Mouse (Mus musculus): Measurements from ENCODE around the gene Arl5c.

Gene Arl5c

DNA sequence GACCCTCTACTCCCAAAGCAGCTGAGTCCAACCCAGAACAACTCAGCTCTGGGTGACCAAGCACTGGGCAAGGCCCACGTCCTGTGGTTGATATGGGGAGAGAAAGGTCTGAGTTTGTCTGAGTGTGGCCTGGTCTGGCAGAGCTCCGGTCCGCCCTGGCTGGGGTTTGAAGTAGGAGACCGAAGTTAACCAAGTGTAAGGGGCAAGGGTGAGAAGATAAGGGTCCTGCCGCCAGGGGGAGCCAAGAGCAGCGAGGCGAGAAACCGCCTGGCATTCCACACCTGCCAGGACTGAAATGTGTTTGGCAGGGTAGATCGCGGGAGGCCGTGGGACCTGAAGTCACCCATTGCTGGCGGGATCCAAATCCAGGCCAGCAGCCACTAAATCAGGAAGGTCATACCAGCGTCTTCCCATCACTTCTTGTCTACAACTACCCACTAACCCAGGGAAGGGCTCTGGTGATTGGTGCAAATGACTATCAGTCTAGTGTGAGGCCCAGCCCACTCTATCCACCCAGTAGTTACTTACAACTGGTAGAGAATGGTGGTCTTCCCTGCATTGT, 1.4 kb downstream of the Arl5c start:
- peak; percentile 90 for DNase-seq (ENCODE audit: low read depth, low spot score)

DNA sequence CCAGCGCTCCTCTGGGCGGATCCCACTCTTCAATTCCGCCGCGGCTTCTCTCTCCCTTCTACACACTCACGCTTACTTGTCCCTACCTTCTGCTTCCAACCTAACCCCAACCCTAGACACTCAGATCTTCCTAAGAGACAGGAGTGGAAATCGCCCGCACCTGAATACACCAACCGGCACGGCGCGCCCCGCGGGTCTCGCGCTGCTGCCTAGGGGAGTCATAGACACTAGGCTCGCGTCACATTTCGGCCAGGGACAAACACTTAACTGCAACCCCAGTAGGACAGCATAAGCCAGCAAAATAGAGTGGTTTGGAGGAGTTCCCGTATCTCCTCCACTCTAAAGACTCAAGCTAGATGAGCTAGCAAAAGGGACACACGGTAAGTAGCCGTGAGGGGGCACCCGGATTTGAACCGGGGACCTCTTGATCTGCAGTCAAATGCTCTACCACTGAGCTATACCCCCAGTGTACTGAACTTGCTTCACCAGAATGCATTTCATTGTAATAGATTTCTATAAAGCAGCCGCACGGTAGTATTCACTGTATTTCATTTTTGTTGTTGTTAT, 7.4 kb downstream of the Arl5c start:
- DNase-seq (ENCODE audit: low read depth, low spot score) = peak; percentile 91

DNA sequence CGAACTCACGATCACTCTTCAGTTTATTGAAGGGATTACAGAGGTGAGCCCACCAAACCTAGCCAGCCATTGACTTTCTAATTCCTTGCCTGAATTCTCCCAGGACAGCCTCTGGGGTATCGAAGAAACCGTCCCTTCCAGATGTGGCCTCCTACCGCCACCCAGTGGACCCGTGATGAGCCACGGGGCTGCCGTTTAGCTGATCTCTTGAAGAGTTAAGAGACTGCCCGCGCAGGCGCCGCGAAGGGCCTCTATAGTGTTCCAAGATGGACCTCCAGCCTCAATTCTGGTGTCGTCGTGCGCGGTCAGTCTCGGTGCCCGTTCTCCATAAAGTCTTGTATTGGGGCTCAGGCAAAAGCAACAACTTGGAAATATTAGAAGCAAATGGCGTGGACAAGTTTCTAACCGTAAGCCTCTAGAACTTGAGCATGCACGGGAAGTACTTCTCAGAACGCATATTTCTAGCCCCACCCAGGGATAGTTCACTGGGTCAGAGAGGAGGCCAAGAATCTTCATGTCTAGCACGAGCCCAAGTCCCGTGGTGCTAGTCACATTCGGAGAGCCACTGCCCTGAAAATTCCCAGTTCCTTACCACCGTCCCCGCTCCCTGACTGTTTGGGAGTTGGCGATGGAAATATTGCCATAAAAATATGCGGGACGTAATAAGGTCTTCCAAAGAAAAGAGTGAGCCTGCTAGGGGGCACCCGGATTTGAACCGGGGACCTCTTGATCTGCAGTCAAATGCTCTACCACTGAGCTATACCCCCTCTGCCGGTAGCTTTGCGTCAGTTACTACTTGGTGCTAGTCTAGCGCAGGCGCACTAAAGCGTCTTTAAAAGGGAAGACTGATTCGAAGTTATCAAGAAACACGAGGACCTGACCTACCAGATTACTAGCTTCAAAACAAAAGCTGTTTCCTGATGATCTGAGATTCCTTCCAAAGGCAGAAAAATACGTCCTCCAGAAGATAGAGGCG, 8.1 kb downstream of the Arl5c start:
- peak; percentile 99 for DNase-seq (ENCODE audit: low read depth, low spot score)

DNA sequence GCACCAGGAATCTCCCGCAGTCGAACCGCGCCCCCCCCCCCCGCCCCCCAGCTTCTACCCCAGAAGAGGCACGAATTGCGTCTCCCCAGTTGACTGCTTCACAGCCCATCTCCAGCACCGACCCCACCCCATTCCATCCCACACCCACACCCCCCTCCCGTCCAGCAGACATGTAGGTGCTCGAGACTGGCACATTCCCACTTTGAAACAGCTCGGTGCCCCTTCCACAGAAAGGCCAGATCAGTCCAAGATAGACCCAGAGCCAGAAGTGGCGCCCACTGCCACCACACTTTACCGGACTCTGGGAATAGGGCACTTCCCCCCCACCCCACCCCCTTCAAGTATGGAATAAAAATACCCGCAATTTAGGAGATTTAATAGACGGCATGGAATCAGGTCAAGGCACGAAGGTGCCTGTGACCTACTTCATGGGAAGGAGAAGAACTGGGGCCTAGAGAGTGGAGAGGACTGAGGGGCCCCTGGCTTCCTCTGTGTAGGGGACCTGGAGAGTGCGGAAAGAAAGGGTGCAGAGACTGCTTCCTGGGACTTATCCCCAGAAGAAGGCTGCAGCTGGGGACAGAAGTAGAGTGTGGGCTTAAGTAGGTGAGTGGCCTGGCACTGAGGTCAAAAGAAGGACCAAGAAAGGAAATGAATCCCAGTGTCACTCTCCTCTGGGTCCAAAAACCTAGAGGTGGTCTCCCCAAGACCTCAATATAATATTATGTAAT, 9.1 kb downstream of the Arl5c start:
- DNase-seq (ENCODE audit: low read depth, low spot score) = peak; percentile 34

DNA sequence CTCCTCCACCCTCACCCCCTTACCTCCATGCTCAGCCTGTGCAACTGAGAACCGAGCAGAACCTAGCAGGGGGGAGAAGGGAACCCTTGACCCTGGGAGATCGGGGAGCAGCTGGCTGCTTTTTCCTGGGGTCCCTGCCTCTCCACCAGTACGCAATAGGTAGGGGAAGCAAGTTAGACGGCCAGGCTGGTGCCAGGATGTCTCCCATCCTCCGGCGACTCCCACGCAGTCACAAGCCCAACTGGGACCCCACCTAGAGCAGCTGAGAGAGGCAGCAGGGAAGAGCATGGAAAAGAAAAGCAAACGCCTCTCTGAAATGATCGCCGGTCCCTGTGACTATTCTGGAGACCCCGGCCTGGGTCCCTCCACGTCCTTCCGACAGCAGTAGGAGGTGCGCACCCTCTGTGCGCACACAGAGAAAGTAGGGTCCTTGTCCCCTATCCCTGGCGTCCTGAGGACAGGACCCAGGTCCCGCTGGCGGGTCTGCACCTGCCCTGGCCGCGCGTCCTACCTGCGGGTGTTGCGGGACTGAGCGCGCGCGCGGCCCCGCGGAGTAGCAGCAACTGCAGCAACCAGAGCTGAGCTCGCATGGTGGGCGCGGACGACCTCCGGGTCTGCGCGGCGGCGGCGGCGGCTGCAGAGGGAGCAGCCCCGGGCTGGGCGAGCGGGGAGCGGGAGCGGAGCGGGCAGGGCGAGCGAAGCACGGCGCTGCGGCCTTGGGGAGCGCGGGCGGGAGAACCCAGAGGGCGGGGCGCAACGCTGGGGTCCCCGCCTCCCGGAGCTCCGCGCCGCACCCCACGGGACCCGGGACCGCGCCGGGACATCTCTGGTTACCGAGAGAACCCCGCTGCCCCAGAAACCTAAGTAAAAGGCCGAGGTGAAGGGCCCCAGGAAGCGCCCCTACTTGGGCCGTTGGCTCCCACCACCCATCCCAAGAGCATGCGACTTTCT, 10.0 kb downstream of the Arl5c start, which contains the start of gene Plxdc1:
TSS of gene Plxdc1 (minus strand) at position 718 of the 951 bp plus-strand sequence.
- peak; percentile 57 for DNase-seq (ENCODE audit: low read depth, low spot score)

DNA sequence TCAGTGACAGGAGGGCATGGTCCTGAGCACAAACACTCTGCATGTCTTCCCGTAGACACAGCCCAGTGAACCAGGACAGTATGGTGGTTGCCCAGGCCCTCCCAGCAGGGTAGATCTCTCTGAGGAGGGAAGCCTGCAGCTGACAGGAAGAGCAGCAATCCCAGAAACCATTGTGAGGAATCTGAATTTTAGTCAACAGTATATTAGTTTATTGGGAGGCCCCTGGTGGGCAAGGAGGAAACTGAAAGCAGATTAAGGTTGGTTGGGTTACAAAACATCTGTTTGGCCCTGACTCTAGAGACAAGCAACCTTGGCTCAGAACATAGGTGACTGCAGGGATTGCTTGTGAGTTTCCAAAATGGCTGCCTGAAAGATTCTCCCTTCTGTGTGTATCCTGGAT, 12.0 kb downstream of the Arl5c start:
- peak; percentile 73 for DNase-seq (ENCODE audit: low read depth, low spot score)

DNA sequence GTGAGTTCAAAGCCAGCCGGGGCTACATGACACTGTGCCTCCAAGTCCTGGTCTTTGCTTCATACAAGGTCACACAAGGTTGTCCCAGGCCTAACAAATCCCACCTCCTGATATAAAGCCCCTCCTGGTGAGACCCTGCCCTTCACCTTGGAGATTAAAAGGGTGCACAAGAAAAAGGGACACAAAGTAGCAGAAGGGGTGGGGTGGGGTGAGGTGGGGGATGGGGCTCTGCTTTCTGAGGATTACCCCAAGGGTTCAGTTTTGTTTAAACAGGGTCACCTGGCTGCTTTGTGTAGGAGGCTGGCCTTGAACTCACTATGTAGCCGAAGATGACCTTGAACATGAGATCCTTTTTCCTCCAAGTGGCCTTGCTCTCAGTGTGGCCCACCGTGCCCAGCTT, 12.5 kb downstream of the Arl5c start:
- peak; percentile 83 for DNase-seq (ENCODE audit: low read depth, low spot score)

DNA sequence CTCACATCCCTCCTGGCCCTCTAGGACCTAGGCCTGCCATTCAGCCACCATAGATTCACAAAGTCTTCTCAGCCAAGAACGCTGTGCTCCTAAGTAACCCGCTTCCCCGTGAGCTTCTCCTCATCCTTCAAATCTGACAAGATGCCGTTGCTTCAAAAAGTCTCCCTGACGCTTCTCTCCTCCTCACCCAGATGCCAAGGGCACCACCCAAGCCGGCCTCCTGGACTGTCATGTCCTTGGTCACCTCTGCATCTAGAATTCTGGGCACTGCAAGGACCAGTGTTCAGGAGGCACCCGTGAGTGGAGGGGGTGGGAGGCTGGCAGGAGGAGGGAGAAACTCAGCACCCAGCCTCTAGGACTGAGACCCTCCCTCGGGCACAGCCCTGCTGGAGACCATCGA, 13.3 kb downstream of the Arl5c start:
- DNase-seq (ENCODE audit: low read depth, low spot score) = no peak

DNA sequence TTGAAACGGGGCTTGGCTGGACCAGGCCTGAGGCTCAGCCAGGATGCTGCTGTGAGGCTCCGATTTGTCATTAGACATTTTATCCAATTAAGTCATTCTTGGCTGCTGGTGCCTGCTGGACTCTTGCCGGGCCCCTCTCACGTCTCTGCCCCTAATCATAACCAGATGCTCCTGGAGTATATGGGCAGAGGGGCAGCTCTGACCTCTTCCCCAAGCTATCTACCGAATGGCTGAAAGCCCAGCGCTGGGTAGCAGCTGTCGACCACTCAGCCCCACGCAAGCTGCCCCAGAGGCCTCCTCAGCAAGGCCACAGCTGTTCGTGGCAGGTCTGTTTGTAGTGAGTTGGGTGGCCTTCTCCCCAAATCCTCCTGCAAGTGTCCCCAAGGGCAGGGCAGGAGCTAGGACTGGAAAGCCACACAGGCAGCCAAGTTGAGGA, 15.4 kb downstream of the Arl5c start:
- no peak for DNase-seq (ENCODE audit: low read depth, low spot score)

DNA sequence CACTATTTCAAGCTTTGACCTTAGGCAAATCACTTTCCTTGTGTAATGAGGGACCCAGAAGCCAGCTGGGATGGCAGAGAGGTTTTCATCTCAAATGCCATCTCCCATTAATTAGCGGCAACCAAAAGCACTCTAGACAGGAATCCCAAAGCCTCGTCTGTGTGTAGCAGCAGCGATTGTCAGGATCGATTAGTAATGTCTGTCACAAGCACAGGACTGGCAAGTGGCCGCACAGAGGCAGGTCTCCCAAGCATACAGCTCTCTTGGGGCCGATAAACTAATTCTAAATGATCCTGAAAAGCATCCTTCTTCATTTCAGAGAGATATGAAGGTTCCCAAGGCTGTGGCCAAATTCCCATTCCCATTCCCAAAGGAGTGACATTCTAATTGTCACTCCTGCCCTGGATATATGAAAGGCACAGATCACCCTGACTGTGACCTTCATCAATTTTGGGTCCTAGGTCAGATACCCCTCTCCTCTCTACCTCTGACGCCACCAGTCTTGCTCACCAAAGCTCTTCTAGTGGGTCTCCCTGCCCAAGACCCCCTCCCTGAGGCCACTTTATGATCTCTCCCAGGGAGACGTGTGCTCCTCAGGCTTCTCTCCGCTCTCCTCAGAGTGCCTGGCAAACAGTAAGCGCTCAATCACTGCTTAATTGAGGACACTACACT, 16.0 kb downstream of the Arl5c start:
- DNase-seq (ENCODE audit: low read depth, low spot score) = peak; percentile 83

DNA sequence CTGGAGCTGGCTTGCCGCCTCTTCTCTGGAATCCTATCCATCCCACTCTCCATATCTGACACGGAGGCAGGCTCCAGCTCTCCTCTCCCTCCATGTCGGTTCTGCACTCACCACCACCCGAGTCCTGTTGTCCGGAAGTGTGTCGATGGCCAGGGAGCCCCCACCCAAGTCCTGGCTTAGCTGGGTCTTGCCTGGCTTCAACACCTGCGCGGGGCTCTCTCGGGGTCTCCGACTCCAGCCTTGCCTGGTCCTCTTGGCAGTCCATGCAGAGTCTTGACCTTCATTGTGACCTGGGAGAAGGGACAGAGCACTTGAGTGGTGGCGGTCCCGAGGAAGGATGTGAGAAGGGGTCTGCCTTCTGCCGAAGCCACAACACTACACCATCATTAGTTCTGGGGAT, 17.6 kb downstream of the Arl5c start:
- DNase-seq (ENCODE audit: low read depth, low spot score) = no peak

DNA sequence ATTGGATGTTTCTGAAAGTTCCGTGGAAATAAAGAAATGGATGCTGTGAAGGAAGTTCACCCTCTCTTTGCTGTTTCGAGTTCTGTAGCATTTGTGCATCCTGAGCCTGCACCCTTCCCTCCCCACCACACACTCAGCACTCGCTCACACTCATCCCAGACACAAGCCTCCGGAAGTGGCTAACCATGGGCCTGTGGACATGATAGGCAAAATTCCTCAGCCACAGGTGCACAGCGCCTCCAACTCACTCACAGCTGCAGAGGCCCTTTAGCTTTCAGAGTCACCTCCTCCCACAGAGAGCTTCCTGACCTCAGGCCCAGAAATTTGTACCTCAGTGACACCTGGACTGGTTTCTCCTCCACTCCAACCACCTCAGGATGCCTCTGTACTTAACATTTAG, 18.2 kb downstream of the Arl5c start:
- no peak for DNase-seq (ENCODE audit: low read depth, low spot score)

DNA sequence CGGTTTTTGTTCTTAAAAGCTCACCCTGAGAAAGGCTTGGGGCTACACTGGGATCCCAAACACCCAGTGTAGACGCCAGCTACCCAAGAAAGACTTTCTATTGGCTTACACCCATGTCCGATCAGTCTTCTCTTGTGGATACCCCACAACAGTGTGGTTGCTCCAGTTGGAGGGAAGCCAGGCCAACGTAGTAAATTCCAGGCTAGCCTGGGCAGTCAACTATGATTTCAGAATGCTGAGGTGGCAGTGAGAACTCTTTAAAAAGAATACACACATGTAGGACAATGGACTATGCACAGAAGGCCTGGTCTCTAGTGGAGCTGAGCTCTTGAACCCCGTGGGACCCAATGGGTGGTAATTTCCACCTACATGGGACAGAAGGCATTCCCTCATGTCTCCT, 21.2 kb downstream of the Arl5c start:
- no peak for DNase-seq (ENCODE audit: low read depth, low spot score)

DNA sequence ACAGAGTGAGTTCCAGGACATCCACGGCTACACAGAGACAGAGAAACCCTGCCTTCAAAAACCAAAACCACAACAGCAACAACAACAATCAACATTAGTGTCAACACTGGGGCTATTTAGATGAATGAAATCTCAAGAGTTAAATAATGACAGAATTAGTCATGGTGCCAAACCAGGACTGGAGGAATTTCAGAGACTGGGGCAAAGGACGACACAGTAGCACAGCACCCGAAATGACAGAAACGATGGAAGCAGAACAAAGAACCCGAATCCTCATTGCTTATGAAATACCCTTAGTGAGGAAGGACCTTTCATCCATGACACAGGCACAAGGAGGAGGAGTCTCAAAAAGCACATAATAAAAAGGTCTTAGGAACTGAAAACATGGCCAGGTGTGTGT, 21.8 kb downstream of the Arl5c start:
- no peak for DNase-seq (ENCODE audit: low read depth, low spot score)

DNA sequence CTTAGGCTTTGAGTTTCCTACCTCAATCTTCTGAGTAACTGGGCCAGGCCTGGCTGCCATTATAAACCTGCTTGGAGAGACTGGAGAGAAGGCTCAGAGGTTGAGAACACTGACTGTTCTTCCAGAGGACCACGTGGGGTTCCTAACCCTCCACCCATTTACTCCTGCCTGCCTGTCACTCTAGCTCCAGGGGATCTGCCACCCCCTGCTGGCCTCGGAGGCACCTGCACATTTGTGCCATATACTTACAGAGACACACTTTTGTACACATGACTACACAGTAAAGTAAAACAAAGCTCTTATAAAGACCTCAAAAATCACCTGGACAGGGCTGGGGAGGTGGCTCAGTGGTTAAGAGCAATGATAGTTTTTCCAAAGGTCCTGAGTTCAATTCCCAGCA, 23.5 kb downstream of the Arl5c start:
- peak; percentile 85 for DNase-seq (ENCODE audit: low read depth, low spot score)

DNA sequence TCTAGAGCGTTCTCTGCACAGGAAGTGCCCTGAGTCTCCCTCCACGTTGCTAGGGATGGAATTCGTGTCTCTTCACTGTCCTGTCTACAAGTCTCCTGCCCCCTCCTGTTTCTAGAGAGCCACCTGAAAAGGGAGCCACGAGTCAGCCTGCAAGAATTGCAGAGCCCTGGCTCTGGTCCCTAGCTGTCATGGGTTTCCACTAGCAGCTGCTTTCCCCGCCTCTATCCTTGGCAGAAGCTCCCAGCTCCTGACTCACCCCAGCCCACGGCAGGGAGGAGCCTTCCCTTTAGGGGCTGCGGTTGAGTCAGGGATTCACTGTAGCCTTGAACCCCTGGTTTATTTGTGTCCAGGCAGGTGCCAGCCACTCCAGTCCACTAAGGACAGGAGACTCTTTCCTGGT, 24.7 kb downstream of the Arl5c start:
- no peak for DNase-seq (ENCODE audit: low read depth, low spot score)

DNA sequence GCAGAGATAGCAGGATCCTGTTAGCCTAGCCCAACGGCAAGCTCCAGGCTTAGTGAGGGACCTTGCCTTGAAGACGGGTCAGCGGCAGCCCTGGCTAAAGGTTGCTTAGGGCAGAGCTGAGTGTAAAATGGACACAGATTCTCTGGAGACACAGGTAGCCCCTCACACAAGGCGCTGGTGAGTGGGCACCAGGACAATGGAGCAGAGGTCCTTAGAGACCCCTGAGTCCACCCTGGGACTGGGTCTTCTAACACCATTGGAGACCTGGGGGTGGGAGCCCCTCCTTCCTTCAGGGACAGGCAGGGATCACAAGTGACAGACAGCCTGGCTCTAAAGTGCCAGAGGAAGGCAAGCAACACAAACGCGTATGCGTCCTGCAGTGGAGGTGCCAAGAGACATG, 25.2 kb downstream of the Arl5c start:
- no peak for DNase-seq (ENCODE audit: low read depth, low spot score)

DNA sequence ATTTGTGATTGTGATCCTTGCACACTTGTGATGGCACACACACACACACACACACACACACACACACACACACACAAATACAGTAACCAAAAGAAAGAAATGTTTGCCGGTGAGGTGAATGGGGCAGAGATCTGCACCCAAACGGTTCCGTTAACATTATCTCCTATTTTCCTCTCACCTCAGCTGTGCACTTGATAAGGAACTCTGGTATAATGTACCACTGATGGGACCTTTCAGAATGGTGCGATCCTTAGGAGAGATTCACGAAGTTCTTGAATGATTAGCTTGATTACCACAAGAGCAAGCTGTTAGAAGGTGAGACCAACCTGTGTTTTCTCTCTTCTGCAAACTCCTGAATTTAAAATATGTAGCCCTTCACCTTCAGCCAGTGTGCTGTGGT, 27.6 kb downstream of the Arl5c start:
- DNase-seq (ENCODE audit: low read depth, low spot score) = no peak

DNA sequence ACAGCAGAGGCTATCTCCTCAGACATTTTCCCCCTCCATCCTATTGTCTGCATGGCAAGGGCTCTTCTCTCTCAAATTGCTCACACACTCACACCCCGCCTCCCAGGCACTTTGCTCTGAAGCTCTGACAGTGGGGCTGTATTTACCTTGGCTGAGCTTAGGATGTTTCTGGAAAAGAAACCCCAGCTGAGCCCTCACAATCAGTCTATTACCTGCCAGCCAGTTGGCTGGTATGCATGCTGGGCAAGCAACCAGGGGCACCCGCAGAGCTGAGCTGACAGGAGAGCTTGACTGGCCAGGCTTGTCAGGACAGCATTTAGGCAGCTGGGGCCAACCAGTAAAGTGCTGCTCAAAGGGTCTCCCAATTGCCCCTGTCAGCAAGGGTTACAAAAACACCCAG, 28.9 kb downstream of the Arl5c start:
- DNase-seq (ENCODE audit: low read depth, low spot score) = no peak

DNA sequence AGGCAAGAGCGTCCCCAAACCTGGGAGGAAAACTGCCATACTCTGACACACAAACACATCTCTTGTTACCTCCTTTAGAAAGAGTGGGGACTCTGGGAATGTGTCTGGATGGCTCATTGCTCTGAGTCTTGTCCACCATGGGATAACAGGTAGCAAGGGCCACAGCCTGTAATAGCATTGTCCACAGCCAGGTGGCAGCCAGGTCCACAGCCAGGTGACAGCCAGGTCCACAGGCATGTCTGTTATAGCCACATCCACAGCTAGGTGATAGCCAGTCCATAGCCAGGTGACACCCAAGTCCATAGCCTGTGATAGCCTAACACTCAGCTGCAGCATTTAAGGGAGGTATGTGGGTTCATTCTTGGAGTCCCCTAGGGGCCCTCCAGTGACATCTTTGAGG, 35.1 kb downstream of the Arl5c start:
- DNase-seq (ENCODE audit: low read depth, low spot score) = no peak
